Mouse (Mus musculus): ENCODE results near the gene Lgals1.
A peak's percentile ranks its signal among the peaks of the same experiment; 100 is the strongest.

GRCm38 (mm10) chr15:78913632-78914090, 12.9 kb upstream of the Lgals1 start, which contains the start of gene Pdxp:
- TF ChIP-seq CTCF (IDR thresholded peaks at IDR 0.05; ENCODE audit: extremely low read depth, insufficient read depth, low read length) = no peak
- peak; percentile 72 for TF ChIP-seq POLR2A (IDR thresholded peaks at IDR 0.05; ENCODE audit: extremely low read depth, insufficient read depth, low read length)

All from cortical plate, adult 2 months (tissue).